Mouse (Mus musculus) kidney, adult 2 months (tissue): ENCODE results near the gene Mogat2. TPM values are rescaled to one million over a fixed set of nuclear protein-coding genes. Genes with fewer than 3 reads are reported as not detected.

Experiments used
- DNase-seq: peaks from one replicate; pipeline ENCODE4 v3.0.0; 2021
- H3K27ac ChIP-seq: fragments of 200-500 bp; 2 replicates; pipeline ENCODE4 v1.5.1; 2012; ENCODE audit warnings: low read depth, low read length, control low read depth, inconsistent platforms; ENCODE audit not compliant: insufficient read depth
- H3K27me3 ChIP-seq: fragments of 200-500 bp; replicated peaks from 2 replicates; pipeline ENCODE4 v1.6.1; 2012; ENCODE audit warnings: mild to moderate bottlenecking, moderate library complexity, low read length, inconsistent platforms; ENCODE audit not compliant: control insufficient read depth, insufficient read depth
- H3K36me3 ChIP-seq: fragments of 200-500 bp; 2 replicates; pipeline ENCODE4 v1.6.1; 2012; ENCODE audit warnings: mild to moderate bottlenecking, moderate library complexity, low read length, inconsistent platforms; ENCODE audit not compliant: control insufficient read depth, insufficient read depth
- H3K4me1 ChIP-seq: fragments of 200-500 bp; 2 replicates; pipeline ENCODE4 v1.6.1; 2011; ENCODE audit warnings: low read length; ENCODE audit not compliant: control insufficient read depth, insufficient read depth
- H3K4me3 ChIP-seq: fragments of 200-500 bp; 2 replicates; pipeline ENCODE4 v1.5.1; 2011; ENCODE audit warnings: mild to moderate bottlenecking, low read depth, low read length, control low read depth; ENCODE audit not compliant: insufficient read depth
- CTCF ChIP-seq: fragments of 200-500 bp; conservative IDR thresholded peaks from 2 replicates; pipeline ENCODE4 v1.5.1; 2011; ENCODE audit warnings: low read depth, mild to moderate bottlenecking, control low read depth, low read length, moderate library complexity, mixed read lengths; ENCODE audit not compliant: insufficient read depth, insufficient read length
- POLR2A ChIP-seq: fragments of 200-500 bp; IDR thresholded peaks from one replicate; pipeline ENCODE4 v1.6.1; 2011; ENCODE audit warnings: low read depth, low read length, control low read depth
- WGBS: fragments of 180-500 bp; shearing (Covaris S2); methylation state at CpG from one replicate; pipeline ENCODE4 v1.1.7; 2018; 5-methylcytosine and 5-hydroxymethylcytosine counted together
- polyA plus RNA-seq: library from polyadenylated mRNA; depleted of rRNA; stranded (reverse); fragments of >200 nt; gene quantifications from 2 replicates; pipeline ENCODE4 v1.2.3, GENCODE M21; 2012

Mogat2 gene
- polyA plus RNA-seq, 1 experiment: 29.6 TPM

DNA sequence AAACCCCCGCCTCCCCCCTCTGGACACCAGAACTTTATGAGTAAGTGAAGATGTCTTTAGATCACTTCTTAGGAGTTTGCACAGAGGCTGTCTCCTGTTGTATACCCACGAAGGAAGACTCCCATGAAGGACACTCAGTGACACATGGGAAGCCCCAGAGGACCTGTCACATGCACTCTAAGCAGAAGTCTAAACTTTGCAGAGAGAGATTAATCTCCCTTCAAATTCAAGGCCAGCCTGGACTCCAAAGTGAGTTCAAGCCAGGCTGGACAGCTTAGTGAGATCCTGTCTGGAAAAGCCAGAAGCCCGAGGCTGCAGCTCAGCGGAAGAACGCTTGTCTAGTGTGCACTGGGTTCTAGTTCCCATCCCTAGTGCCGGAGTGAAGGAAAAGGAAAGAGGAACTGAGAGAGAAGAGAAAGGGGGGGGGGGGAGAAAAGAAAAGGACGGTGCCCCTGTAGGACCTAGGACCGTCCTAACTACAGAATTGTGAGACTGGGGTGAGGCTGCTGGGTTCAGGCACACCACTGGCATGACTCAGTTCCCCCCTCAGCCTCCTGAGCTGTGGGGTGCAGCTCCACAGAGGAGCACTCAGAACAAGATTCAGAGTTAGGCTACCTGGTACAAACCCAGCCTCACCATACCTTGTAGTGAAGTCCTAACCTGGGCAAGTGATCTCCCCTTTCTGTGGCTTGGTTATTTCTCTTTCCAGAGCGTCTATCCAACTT is 38.8 kb downstream of the Mogat2 start:
- no peak for DNase-seq
- Histone ChIP-seq H3K27ac (no peak overlapping the region), H3K27me3 (no peaks in the 10 kb centered on the region), H3K4me1 (no peaks in the 10 kb centered on the region), H3K36me3 (no peaks in the 10 kb centered on the region), H3K4me3 (no peak overlapping the region)
- 88% methylated on average over 9 of the region's 9 CpGs for WGBS
- TF ChIP-seq POLR2A (no peak), CTCF (no peak)

DNA sequence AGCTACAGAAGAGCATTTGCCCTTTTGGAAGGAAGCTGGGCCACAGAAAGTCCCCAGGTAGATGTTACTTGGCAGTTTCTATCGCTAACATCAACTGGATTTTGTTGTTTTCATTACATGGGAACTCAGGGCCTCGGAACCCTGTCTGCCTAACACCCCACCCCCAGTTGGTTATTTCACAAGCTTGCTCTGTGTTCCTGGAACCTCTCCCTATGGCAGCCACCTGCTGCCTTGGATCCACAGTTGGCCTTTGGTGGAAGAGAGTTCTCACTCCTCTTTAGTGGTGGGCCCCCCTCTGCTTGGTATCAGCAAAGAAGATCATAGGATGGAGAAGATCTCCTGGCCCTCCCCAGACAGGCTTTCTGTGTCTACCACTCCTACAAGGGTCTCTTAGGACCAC is 39.6 kb downstream of the Mogat2 start:
- no peaks in the 10 kb centered on the region for H3K36me3 ChIP-seq
- H3K4me3 ChIP-seq: no peak overlapping the region
- no peak for DNase-seq
- 94% methylated on average over 2 of the region's 2 CpGs for WGBS
- no peak overlapping the region for H3K27ac ChIP-seq
- TF ChIP-seq POLR2A (no peak), CTCF (no peak)
- H3K4me1 ChIP-seq: peaks cover 5% of the 10 kb centered on the region
- H3K27me3 ChIP-seq: no peaks in the 10 kb centered on the region

DNA sequence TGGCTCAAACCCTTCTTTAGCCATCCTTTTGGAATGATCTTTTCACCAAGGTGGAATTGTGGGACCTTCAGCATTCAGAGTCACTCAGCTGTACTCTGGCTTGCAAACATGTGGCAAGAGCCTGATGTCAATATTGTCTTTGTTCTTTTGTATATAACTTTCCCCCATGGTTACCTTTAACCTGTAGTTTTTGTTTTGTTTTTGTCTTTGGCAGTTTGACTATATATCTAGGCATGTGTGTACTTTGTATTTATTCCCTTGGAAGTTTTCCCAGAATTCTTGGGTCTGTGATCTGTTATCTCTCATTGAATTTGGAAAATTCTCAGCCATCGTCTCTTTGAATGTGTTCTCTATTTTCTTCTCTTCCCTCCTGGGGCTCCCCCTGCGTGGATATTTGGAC is 43.9 kb downstream of the Mogat2 start:
- H3K27ac ChIP-seq: no peak overlapping the region
- 50% methylated on average over 2 of the region's 2 CpGs for WGBS
- TF ChIP-seq CTCF (no peak), POLR2A (no peak)
- H3K36me3 ChIP-seq: no peaks in the 10 kb centered on the region
- H3K27me3 ChIP-seq: no peaks in the 10 kb centered on the region
- no peak for DNase-seq
- peaks cover 5% of the 10 kb centered on the region for H3K4me1 ChIP-seq
- H3K4me3 ChIP-seq: no peak overlapping the region

DNA sequence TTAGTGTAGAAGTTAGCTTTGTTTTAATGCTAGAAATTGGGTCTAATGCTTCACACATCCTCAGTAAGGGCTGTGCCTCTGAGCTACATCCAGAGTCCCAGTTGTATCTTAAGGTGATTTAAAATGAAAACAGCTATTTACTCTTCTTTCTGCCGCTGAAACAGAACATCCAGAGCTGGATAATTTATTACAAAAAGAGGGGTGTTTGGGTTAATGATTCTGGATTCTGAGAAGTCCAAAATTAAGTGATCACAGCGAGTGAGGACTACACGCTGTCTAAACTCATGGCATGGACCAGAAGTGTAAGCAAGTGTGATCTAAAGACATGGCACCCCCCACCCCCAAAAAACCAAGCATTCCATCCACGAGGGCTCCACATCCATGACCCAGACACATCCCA is 44.5 kb downstream of the Mogat2 start:
- no peaks in the 10 kb centered on the region for H3K36me3 ChIP-seq

DNA sequence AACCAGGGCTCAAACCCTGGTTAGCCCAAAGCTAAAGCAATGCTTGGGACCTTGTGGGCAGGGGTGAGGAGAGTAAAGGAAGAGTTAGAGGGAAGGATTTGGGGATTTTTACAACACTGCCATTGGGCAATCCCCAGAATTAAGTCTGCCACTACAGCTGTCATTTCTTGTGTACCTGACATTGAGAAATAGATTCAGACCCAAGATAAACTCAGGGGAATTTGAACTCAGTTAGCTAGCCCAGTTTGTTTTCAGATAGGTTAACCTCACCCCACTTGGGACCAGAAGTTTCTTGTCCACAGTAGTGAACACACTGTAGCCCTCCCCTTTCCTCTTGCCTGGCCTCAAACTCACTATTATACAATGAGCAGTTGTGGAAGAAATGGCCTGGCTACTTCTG is 47.0 kb downstream of the Mogat2 start:
- Histone ChIP-seq H3K4me3 (no peak overlapping the region), H3K27me3 (no peaks in the 10 kb centered on the region), H3K27ac (no peak overlapping the region), H3K4me1 (peaks cover 5% of the 10 kb centered on the region), H3K36me3 (no peaks in the 10 kb centered on the region)
- TF ChIP-seq POLR2A: no peak
- no peak for TF ChIP-seq CTCF
- DNase-seq: no peak

More for the DNA sequence above, 44.5 kb downstream of the Mogat2 start:
- H3K27me3 ChIP-seq: no peaks in the 10 kb centered on the region
- DNase-seq: peak; percentile 58
- peaks cover 5% of the 10 kb centered on the region for H3K4me1 ChIP-seq
- WGBS: 59% methylated on average over 4 of the region's 4 CpGs
- no peak overlapping the region for H3K27ac ChIP-seq
- no peak overlapping the region for H3K4me3 ChIP-seq
- TF ChIP-seq CTCF (no peak), POLR2A (no peak)

DNA sequence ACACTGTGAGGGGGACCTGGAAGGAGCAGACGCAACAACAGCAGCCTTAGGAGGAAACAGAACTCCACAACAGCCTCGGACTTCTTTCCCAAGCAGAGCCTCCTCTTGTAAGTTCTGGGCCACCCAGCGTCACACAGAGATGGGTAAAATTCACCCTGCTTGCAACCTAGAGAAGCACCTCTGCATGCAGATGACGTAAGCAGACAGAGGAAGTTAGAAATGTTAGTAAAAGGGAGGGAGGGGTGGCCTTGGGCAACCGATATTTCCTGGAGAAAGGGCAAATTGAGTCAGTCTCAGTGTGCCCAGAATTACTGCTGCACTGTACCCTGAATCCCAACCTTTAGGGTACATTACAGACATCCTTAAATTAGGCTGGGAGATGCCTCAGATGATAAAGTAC is 48.5 kb downstream of the Mogat2 start:
- Histone ChIP-seq H3K4me1 (peaks cover 5% of the 10 kb centered on the region), H3K27ac (no peak overlapping the region), H3K36me3 (no peaks in the 10 kb centered on the region), H3K4me3 (no peak overlapping the region), H3K27me3 (no peaks in the 10 kb centered on the region)
- 84% methylated on average over 5 of the region's 5 CpGs for WGBS
- DNase-seq: no peak
- no peak for TF ChIP-seq POLR2A

DNA sequence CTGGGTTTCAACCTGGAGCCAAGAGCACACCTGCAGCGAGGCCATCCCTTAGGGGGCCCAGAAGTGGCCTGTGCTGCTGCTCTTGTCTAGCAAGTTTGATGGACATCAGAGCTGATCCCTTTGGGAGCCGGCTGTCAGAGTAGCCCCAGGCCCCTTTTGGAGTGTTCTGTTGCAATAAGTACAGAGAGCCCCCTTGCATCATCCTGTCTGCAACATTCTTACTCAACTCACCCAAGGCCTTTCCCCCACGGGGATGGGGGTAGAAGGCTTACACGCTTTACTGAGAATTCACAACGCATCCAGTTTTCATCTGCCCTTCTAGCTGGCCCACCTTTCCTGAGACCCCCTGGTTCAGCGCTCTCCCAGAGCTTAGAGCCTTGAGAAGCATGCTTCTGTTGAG is 49.8 kb downstream of the Mogat2 start:
- WGBS: 90% methylated on average over 6 of the region's 6 CpGs
- no peak overlapping the region for H3K27ac ChIP-seq
- no peak overlapping the region for H3K4me3 ChIP-seq
- H3K4me1 ChIP-seq: no peaks in the 10 kb centered on the region
- no peaks in the 10 kb centered on the region for H3K36me3 ChIP-seq
- TF ChIP-seq POLR2A (no peak), CTCF (no peak)
- H3K27me3 ChIP-seq: no peaks in the 10 kb centered on the region
- DNase-seq: no peak
